Mouse (Mus musculus) adrenal gland, adult 2 months (tissue): ENCODE data around the gene Treh. TPM values are rescaled to one million over a fixed set of nuclear protein-coding genes. Genes with fewer than 3 reads are reported as not detected.
"Not testable (repeated sequence)": the region's sequence is repeated elsewhere in the genome, so short reads cannot be mapped to it uniquely, and the experiment has no call there.

Experiments used
- DNase-seq: peaks from one replicate; pipeline ENCODE4 v3.0.0; 2021
- long read RNA-seq: library from polyadenylated mRNA; stranded (forward); transcript quantifications from one replicate; pipeline ENCODE4 v2.0.0, GENCODE M21; 2021
- polyA plus RNA-seq: library from polyadenylated mRNA; depleted of rRNA; stranded (reverse); fragments of >200 nt; gene quantifications from 2 replicates; pipeline ENCODE4 v1.2.3, GENCODE M21; 2012; rRNA removed
- total RNA-seq, 2 experiments: library from RNA; stranded (reverse); gene quantifications; 2 replicates each; pipeline ENCODE4 v1.2.3; 2021

The Treh gene
- total RNA-seq = not detected
- polyA plus RNA-seq = not detected in 2 replicates
- long read RNA-seq = 0 reads

- DNase-seq = no peak
These were observed at the start of gene Treh for GRCm38 (mm10) chr9:44673005-44673404. Gene Treh, plus strand, starts transcription at chr9:44673233.

DNA sequence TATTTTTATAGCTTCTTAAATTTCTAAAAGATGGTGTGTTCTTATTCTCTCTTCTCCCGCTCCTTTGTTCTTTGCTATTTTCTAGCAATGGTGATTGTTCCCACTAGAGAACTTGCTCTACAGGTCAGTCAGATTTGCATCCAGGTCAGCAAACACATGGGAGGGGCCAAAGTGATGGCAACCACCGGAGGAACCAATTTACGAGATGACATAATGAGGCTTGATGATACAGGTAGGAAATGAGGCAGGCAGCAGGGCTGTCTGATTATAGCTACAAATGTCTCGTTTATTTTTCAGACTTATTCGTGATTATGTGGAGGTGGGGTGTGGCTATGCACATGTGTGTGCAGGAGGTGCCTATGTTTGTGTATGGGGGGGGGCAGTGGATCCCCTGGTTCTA, 48.6 kb upstream of the Treh start:
- no peak for DNase-seq

DNA sequence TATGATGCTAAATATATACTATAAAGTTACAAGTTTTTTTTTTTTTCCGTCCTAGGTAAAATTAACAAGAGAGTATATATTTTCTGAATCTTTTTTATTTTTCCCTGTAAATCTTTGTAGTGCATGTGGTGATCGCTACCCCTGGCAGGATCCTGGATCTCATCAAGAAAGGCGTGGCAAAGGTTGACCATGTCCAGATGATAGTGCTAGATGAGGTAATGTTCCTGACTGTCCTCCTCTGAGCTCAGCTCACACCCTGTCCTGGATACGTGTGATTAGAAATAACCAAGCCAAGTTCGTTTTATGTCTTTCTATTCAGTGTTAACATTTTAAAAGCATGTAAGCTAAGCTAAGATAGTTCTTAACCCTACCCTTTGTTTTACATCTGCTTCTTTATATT, 46.8 kb upstream of the Treh start:
- no peak for DNase-seq

- peak; percentile 29 for DNase-seq
These were observed 35.4 kb upstream of the Treh start for GRCm38 (mm10) chr9:44637551-44638169.

- not testable (repeated sequence) for DNase-seq
These were observed 34.3 kb upstream of the Treh start for GRCm38 (mm10) chr9:44638726-44639125.

DNA sequence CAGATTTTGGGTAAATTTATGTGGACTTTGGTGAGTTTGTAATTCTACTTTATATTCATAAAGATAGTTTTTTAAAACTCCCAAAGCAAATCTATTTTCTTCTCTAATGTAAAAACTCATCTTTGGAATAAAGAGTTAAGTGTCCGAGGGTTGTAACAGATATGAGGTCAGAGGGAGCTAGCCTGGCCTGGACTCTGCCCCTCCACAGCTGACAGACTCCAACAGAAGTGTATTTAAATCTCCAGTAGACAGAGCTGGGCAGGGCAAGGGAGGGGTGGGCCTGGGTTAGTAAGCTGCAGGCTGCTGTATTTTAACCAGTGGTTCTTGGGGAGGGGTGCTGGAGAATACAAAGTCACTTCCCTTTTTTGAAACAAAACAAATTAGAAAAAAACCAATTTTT, 33.0 kb upstream of the Treh start:
- DNase-seq = not testable (repeated sequence)

DNA sequence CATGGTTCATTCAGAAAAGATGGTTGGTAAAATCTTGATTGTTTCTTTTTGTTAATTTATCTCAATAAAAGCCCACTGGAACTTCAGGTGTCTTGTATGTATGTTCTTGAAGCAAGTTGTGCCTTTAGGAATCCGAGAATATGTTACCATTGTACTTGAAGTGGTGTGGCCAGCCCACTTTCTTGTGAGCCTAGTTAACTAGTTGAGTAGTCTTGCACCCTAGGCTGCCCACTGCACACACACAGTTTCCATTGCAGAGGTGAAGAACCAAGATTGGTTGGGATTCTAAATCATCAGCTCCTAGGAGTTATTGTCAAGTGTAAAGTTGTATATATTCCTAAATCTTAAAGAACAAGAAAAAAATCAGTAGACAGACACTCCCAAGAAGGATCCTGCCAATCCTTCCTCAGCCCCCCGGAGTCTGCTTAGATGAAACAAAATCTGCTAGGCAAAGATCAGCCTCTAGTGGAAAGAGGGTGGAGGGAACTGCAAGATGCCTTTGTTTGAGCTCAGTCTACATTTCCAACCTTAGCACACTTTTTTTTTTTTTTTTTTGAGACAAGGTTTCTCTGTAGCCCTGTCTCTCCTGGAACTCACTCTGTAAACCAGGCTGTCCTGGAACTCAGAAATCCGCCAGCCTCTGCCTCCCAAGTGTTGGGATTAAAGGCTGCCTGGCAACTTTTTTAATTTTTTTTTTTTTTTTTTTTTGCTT, 32.2 kb upstream of the Treh start:
- no peak for DNase-seq

- no peak for DNase-seq
These were observed 31.4 kb upstream of the Treh start for GRCm38 (mm10) chr9:44641616-44642015.

DNA sequence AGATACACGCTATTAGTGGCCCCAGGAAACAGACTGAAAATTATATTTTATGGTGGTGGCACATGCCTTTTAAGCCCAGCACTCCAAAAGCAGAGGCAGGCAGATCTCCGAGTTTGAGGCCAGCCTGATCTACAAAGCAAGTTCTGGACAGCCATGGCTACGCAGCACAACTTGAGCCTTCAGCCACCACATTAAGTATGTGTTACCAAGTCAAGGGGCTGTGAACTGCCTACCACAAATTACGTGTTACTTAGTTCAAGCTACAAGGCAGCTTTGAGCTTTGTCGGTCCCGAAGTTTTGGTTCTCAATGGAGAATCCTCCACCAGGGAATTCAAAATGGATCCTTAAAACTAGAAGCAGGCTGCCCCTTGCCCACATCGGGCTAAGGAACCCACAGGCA, 29.9 kb upstream of the Treh start:
- DNase-seq = no peak

- DNase-seq = no peak
These were observed 28.8 kb upstream of the Treh start for GRCm38 (mm10) chr9:44644186-44644585.

DNA sequence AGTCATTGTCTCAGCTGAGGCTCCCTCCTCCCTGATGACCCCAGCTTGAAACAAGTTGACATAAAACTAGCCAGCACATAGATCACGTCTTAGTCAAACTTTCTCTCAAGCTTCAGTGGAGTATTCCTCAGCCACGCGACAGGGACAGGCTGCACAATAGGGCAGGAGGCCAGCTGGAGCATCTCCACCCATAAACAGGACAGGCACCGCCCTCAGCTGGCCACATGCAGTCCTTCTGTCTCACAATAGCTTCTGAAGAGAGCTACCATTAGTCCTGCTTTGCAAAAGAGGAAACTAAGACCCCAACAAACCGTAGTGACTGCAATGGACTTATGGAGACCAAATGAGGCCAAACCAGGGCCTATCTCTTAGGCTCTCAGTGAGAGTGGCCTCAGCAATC, 27.6 kb upstream of the Treh start:
- DNase-seq = peak; percentile 74

GRCm38 (mm10) chr9:44645924-44646323, 27.1 kb upstream of the Treh start:
- no peak for DNase-seq

DNA sequence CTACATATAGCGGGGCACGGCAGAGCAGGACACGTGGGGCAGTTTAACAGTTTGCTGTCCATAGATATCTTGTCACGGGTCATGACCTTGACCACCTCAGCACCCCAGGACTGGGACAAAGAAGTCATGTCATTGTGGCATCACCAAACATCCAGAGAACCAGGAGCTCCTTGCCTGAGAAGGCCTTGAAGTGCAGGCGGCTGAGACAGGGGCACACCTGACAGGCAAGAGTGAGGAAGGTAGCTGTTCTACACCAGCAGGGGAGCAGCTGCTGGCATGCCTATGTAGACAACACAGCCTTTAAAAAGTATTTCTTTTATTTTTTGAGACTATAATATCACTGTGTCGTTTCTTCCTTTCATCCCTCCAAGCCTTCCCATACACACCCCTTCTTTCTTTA, 26.7 kb upstream of the Treh start:
- DNase-seq = no peak

- no peak for DNase-seq
These were observed 26.0 kb upstream of the Treh start for GRCm38 (mm10) chr9:44647026-44647425.

- DNase-seq = no peak
These were observed 25.4 kb upstream of the Treh start for GRCm38 (mm10) chr9:44647656-44648055.

DNA sequence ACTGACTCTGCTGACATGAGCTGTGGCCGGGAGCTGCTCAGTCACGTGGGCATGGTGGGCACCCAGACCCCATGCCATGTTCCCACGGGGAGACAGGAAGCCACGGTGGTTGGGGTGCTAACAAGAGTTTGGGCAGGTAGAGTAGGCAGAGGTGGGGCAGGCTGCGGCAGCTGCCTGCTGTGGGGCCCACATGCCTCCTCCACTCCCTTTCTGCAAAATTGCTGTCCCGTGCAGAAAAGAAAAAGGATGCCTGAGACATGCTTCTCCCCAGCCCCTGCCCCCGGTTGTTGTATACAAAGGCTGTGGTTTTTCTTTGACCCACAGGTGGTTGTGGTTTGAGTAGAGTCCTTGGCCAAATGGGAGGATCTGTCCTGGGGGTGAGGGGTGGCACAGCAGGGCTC, 24.2 kb upstream of the Treh start:
- DNase-seq = no peak

- DNase-seq = peak; percentile 85
These were observed 21.0 kb upstream of the Treh start for GRCm38 (mm10) chr9:44652027-44652426.

DNA sequence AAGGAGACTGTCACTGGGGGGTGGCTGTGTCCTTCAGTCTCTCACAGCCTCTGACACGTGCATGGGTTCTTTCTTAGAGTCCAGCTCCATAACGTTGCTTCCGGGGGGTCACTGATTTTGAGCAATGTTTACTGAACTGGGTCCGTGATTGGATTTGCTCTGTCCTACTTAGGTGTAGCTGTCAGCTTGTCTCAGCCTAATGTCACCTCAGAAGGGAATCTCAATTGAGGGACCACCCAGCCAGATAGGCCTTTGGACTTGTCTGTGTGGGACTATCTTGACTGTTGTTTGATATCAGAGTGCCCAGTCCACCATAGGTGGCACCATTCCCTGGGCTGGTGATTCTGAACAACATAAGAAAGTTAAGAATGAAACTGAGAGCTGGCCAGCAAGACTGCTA, 19.1 kb upstream of the Treh start:
- no peak for DNase-seq

DNA sequence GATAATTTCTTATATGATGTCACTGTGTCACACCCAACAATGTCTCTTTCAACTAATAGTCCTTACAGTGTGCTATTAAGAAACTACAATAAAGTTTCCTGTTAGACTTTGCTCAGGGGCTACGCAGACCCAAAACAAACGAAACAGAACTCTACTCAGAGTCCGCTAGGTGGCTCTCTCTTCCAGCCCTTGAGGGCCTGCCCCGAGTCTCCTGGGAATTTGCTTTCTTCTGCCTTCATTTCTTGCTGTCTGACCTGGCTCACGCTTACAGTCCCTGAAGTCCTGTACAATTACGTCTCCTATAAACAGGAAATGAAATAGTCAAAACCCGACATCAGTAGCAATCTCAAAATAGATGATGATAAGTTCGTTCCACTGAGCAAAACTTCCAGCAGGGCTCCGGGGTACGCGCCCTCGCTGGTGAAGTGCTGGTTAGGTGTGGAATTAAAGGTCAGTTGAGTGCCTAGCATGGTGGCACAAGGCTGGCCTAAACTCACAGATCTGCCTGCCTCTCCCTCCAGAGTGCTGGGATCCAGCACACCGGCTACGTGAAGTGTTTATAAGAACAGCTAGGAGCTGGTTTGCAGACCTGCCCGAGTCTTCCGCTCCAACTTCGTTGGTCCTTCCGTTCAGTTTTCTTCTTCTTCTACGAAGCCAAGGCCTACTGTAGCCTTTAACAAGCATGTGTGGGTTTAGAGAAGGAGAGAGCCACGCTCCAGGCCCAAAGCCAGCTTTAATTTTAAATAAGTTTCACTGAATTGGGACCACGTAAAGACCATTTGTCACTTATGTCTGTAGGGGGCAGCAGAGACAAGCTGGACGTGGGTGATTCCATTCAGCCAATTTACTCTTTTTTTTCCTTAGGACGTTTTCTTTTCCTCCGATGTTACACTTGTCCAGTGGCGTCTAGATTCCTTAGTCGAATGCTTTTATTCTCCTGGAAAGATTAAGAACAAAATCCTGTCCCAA, 17.7 kb upstream of the Treh start:
- peak; percentile 64 for DNase-seq

DNA sequence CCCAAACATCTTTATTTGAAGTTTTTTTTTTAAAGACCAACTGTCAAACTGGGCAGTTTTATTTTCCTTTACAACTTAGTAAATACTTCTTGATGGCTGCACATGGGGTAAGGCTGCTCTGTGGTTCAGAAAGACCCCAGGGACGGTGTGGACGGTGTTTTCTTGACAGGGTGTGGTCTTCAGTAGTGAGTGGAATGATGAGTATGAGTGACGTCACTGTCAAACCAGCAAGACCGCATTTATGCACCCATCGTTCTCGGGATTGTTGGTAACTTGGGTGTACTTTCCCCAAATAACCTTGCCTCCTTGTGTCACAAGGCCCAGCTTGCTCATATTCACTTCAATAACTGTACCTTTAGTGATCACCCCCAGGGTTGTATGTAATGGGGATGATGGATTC, 9.3 kb upstream of the Treh start:
- DNase-seq = no peak

- DNase-seq = no peak
These were observed 1.6 kb upstream of the Treh start for GRCm38 (mm10) chr9:44671416-44671815.

- no peak for DNase-seq
These were observed 655 bp upstream of the Treh start for GRCm38 (mm10) chr9:44672291-44672865.
